Mouse (Mus musculus) urinary bladder, postnatal 25 days (tissue): ENCODE measurements around the gene Trappc3.
"Not testable (repeated sequence)": the region's sequence is repeated elsewhere in the genome, so short reads cannot be mapped to it uniquely, and the experiment has no call there.

Experiments
- DNase-seq: peaks from one replicate; pipeline ENCODE4 v3.0.0; 2022; ENCODE audit warnings: low spot score

The Trappc3 gene

GRCm38 (mm10) chr4:126262119-126262807, at the start of gene Trappc3:
Gene Trappc3, plus strand, starts transcription at chr4:126262325.
- peak; percentile 97 for DNase-seq

DNA sequence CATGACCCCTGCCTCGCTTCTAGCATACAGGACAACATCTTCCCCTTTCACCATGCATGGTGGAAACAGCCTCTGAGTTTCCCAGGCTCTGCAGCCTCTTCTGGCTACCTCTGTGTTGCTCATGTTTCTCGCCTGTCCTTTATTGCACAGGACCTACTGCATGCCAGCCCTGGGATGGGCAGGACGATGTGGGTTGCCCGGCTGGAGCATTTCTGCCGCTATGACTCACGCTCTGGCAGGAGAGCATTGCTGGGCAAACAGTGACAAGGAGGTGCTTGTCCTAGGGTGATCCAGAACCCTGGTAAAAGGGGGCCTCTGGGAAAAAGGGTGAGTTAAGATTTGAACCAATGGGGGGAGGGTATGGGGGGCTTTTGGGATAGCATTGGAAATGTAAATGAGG, 44.4 kb upstream of the Trappc3 start:
- DNase-seq, result no peak

DNA sequence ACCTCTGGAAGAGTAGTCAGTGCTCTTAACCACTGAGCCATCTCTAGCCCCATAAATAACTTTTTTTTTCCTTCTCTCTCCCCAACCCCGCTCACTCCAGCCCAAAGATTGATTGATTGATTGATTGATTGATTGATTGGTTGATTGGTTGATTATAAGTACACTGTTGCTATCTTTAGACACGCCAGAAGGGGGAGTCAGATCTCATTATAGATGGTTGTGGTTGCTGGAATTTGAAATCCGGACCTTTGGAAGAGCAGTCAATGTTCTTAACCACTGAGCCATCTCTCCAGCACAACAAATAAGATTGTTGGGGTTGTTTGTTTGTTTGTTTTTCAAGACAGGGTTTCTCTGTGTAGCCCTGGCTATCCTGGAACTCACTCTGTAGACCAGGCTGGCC, 42.6 kb upstream of the Trappc3 start:
- not testable (repeated sequence) for DNase-seq

GRCm38 (mm10) chr4:126220045-126220444, 42.1 kb upstream of the Trappc3 start:
- DNase-seq, result no peak

GRCm38 (mm10) chr4:126222631-126223030, 39.5 kb upstream of the Trappc3 start:
- no peak for DNase-seq

DNA sequence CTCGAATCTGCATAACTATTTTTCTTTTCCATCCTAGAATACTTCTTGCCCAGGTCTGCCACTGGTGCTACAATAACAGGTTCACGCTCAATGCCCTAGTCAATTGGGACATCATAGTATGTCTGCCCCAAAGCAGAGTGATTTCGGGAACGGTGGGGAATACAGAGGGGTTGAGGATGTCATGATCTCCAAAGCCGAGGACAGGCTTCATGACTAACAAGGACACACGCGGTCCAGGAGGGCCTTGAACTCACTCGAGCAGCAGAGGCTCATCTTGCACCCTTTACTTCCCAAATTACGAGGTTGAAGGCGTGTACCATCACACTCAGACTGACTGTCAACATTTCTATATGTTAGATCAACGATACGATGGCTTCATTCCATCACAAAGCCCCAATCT, 35.5 kb upstream of the Trappc3 start:
- DNase-seq, result no peak

GRCm38 (mm10) chr4:126227077-126227761, 34.9 kb upstream of the Trappc3 start:
- peak; percentile 93 for DNase-seq

- DNase-seq, result no peak
Observed at GRCm38 (mm10) chr4:126228144-126228543, 34.0 kb upstream of the Trappc3 start.

DNA sequence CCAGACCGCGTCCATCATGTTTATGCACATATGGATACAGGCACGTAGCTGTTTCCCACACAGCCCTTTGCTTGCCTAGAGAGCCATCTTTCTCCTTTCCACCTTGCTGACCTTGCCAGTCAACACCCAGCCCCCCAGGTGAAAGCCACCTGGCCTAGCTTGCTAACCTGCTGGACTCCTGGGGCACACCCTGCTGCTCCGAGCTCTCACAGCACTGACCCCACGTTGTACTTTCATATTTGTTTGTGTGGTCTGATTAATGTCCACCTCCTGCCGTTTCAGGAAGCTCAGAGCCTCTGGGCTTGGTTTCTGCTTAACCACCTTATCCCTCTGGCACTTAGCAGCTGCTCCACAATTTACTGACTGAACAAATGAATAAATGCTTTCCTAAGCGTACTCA, 32.2 kb upstream of the Trappc3 start:
- no peak for DNase-seq

GRCm38 (mm10) chr4:126233676-126234308, 28.3 kb upstream of the Trappc3 start:
- DNase-seq, result no peak

GRCm38 (mm10) chr4:126234496-126235175, 27.5 kb upstream of the Trappc3 start:
- no peak for DNase-seq

GRCm38 (mm10) chr4:126235191-126235590, 26.9 kb upstream of the Trappc3 start:
- no peak for DNase-seq

GRCm38 (mm10) chr4:126236467-126237280, 25.5 kb upstream of the Trappc3 start:
- DNase-seq, result peak; percentile 46

- DNase-seq, result no peak
Observed at GRCm38 (mm10) chr4:126237721-126238242, 24.3 kb upstream of the Trappc3 start.

- DNase-seq, result no peak
Observed at GRCm38 (mm10) chr4:126239862-126240475, 22.2 kb upstream of the Trappc3 start.

DNA sequence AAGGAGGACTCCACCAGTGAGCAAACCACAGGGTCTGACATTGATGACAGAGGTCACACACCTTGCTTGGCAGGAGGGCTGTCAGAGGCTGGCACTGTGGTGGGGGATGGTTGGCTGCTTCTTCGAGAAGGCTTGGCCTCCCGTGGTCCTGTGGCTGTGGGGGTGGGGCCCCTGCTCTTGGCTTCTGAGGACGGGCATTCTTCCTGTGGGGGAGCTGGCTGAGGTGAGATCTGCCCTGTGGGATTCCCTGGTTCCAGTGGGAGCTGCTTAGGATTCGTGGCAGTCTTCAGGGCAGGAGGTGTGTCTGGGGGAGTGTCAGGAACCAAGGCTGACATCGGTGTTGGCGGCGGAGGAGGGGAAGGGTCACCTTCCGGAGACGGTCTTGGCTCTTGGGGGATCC, 20.2 kb upstream of the Trappc3 start:
- DNase-seq, result no peak

GRCm38 (mm10) chr4:126242510-126242909, 19.6 kb upstream of the Trappc3 start:
- no peak for DNase-seq

GRCm38 (mm10) chr4:126246202-126246889, 15.8 kb upstream of the Trappc3 start:
- no peak for DNase-seq

GRCm38 (mm10) chr4:126248261-126248868, 13.8 kb upstream of the Trappc3 start:
- DNase-seq, result no peak

DNA sequence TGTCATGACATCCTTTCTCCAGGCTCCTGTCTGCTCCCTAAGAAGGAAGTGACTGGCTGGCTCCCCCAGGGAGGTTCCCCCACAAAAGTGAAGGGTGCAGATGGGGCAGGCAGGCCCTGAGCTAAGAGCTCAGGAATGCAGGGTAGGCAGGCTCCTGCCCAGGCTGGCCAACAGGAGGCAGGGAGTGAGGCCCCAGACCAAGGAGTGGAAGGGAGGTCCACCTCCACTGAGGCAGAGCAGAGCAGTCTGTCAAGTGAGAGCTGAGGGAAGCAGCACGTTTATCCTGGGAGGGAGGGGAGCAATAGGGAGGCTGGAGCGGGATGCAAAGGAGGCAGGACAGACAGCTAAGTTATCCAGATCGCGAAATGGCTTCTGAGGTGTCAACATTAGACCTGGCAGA, 11.5 kb upstream of the Trappc3 start:
- no peak for DNase-seq
